Mouse (Mus musculus) gastrocnemius, postnatal 10 days (tissue): ENCODE measurements around the gene Zc3hc1. TPM values are rescaled to one million over a fixed set of nuclear protein-coding genes. Genes with fewer than 3 reads are reported as not detected.

ENCODE experiments used
- DNase-seq: peaks from one replicate; pipeline ENCODE4 v3.0.0; 2021; ENCODE audit warnings: mixed read lengths
- total RNA-seq, 2 experiments: library from RNA; stranded (reverse); gene quantifications; 2 replicates each; pipeline ENCODE4 v1.2.3; 2021

Zc3hc1 gene
- total RNA-seq, 2 experiments from 2014 or later = 15.8 to 19.4 TPM

DNA sequence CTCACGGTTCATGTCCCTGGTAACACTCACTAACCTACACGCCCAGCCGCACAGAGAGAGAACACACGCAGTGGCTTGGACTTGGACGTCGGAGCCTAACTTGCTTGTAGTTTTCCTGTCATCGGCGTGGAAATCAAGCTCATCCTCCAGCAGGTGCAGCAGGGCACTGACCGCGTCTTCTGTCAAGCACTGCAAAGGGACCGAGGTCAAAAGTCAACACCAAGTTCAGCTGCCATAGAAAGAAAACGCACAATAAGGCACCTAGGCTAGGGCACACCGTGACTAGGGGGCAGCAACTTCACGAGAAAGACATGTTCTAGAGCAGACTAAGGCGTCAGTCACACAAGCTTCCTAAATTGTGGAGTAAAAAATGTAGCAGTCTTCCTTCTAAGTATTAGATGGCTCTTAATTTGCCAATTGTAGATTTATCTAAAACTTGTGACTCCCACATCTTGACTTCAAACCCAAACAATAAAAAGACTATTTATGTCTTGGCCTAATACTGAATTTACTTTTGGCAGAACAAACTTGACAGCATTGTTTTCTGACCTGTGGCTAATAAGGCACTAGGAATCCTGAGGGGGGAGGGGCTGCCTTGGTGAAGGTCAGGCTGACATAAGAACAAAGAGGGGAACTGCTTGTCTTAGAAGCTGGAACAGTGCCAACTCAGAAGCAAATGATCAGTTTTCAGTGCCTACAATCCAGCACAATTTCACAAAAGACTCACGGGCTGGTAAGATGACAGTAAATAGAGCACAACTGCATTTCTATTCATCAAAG, 15.9 kb downstream of the Zc3hc1 start:
- no peak for DNase-seq

DNA sequence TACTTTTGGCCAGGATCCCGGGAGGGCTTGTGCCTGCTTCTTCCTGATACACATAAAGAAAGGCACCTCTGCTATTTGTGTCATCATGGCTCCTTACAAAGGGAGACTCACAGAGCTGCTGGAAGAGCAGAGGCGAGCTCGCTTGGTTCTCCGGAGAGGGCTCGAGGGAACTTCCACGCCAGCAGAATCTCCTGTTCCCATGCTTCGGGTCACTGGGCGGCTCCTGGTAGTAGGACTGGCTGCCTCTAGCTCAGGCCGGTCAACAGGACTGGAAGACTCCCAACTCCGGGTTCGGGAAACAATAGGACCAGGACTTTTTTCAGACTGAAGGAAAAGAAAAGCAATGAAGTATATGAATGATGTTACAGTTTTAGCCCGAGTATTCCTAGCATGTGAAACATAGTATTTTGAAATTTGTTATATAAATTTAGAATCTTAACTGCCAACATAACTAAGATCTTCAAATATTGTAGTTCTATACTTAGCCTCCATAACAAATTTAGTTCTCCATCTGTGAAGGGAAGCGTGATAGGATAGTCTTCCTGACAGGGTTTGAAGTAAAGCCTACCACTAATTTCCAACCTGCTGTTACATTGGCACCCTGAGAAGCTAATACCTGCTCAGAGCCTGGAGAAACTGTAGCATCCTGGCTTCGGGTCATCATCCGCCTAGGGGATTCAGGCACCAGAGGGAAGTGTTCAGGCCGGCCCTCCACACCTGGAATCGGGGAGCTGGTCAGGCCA, 18.0 kb downstream of the Zc3hc1 start:
- DNase-seq = no peak

DNA sequence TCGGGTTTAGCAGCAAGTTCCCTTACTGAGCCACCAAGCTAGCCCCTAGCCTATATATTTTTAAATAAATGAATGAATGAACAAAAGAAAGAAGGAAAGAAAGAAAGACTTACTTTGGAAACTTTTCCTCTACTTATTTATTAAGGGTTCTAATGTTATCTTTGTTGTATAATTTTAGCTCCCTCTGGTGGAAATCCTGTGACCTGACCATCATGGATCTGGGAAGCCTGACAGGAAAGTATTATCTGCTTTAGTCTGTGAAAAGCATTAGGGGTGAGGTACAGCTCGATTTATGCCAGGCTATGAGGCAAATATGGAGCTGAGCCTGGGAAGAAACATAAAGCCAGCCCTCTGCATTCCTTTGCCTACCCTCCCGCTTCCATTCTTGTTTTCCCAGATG, 21.5 kb downstream of the Zc3hc1 start:
- no peak for DNase-seq

DNA sequence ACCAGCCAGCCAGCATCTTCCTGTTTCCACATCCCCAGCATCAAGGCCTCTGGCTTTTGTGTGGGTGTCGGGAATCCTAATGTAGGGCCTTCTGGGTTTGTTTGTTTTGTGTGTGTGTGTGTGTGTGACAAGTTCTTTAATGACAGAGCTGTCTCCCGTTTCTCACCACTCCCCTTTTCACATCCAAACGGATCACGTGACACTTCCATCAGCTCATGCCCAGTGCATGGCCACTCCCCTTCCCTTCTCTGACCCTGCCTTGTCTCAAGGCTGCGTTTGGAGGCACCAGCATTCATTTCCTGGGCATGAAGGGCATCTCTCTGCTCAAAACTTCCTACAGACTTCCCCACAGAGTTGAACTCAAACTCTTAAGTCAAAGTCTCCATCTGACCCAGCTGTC, 27.0 kb downstream of the Zc3hc1 start:
- no peak for DNase-seq

DNA sequence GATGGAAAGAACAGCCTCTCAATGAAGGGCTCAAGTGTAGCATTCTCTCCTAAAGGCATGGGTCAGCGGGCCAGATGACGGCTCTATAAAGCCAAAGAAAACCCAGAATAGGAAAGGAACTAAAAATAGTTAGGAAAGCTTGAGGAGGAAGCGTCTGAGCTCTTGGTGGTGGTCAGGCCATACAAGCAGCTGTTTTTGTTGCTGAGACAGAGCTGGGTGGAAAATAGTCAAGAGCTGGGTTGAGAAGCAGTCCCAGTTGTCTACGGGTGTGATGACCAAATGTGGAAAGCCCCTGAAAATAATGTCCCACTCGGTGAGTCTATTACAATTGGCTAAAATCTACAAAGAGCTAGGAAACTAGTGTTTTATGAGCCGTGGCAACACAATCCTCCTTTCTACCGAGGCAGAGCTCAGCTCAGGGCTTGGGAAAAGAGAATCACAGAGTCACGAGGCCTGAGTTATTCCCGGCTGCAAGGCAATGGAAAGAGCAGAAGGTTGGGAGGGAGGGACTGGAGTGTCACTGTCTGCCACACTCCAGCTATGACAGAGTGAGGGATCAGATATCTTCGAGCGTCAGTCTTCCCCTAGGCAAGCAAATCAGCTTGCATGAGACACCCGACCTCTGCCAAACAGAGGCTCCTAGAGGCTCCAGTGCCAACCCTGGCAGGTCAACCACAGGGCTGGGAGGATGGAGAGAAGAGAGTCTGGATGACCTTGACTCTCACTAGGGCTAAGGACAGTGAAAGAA, 30.9 kb downstream of the Zc3hc1 start:
- DNase-seq = peak; percentile 59

DNA sequence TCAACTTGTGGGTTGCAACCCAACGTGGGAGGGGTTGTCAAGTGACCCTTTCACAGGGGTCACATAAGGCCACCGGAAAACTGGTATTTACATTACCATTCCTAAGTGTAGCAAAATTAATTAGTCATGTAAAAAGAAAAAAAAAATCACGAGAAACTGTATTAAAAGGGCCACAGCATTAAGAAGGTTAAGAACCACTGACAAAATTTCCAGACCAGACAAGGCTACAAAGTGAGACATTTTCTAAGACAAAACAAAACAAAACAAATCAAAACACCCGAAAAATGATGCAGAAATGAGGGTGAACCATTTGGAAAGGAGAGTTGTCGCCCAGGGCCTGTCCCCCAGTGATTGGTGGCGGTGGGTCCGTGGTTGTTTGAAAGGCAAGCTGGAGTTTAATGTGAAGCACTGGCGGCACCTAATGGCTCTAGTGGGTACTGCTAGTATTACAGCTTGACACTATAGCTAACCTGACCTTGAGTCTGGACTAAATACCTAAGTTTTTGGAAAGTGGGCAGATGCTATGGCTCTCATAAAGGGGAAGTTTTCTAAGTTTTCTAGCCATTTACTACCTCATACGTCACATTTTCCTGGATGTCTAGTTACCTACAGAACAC, 33.2 kb downstream of the Zc3hc1 start:
- peak; percentile 76 for DNase-seq

DNA sequence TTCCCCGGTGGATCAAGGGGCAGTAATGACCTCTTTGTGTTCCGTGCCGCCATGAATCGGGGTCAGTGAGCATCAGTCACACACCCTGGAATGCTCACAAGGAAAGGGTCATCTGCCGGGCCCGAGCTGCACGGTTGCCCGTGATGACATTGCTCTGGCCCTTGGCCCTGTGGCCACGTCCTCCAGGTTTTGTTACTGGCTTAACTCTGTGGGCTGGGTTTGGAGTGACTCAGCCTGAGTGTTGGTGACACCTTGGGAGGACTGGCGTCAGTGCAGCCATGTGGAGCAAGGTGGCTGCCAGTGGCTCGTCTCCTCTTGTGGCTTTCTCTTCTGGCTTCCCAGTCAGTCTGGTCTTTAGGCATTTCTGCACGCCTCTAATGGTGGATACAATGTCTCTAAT, 34.1 kb downstream of the Zc3hc1 start:
- DNase-seq = no peak

DNA sequence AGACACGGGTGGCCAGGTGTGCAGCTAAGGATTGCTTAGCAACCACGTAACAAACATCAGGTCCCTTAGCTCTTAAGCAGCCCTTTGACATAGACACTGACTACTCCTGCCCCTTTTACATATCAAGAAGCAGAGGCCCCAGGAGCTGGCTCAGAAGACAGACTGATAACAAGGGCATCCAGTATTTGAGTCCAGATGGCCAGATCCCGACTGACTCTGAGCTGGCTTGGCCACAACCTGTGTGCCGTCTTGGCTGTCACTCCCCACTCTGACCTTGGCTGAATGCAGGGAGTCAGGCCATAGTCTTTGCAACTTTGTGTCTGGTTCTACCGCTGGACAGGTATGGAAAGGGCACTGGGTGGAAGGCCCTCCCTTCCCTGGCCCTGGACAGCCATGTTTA, 34.7 kb downstream of the Zc3hc1 start:
- no peak for DNase-seq

DNA sequence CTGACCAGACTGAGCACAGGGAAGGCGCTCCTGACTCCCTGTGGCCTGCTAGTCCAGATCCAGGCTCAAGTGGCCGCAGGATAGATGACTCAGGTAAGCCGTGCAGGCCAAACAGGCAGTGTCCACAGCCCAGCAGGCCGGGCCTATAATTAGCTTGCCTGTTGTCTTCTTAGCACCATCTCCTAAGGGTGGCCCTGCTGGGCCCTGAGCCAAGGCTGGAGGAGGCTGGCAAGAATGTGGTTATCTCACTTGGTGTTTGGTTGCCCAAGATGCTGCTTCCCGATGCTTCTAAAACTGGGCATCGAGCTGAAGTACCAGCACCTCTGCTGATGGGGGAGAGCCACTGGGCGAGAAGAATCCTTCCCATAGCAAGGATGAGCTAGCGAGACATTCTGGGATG, 35.1 kb downstream of the Zc3hc1 start:
- DNase-seq = peak; percentile 34

DNA sequence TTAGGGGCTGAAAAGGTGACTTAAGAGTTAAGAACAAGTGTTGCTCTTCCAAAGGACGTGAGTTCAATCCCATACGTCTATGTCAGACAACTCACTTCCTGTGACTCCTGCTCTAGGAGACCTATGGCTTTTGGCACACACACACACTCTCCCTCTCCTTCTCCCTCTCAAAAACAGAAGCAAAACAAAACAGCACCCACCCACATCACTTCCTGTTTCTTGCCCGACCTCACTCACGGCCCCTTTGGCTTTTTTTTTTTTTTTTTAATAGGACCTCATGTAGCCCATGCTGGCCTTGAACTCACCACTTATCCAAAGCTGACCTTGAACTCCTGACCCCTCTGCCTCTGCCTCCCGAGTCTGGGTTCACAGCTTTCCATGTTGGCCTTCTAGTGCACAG, 36.1 kb downstream of the Zc3hc1 start:
- no peak for DNase-seq

DNA sequence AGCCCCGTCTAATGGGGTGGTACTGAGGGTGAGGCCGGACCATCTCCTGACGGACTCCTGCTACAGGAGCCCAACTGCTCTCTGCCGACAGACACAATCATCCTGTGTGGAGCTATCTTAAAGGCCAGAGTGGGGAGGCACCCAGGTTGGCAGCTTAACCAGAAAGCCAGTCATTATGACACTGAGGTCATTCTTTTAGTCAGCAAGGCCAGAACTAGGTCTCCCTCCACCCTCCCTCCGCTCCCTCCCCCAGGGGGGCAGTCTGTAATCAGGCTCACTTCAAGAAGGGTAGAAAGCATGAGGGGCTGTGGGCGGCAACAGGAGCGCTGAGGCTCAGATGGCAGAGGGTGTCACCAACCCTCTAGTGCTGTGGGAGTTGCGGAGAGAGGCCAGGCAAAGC, 37.2 kb downstream of the Zc3hc1 start:
- DNase-seq = no peak

DNA sequence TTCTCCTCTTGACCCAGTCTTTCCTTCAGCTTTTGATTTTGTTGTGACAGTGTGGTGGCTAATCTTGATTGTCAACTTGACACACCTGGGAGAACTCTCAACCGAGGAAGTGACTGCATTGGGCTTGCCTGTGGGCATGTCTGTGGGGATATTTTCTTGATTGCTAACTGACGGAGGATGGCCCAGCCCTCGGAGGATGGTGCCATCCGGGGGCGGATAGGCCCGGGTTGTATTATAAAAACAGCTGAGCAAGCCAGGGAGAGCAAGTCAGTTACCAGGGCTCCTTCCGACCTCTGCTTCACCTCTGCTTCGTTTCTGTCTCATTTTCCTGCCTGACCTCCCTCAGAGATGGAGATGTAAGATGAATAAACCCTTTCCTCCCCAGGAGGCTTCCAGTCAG, 38.1 kb downstream of the Zc3hc1 start:
- DNase-seq = no peak

DNA sequence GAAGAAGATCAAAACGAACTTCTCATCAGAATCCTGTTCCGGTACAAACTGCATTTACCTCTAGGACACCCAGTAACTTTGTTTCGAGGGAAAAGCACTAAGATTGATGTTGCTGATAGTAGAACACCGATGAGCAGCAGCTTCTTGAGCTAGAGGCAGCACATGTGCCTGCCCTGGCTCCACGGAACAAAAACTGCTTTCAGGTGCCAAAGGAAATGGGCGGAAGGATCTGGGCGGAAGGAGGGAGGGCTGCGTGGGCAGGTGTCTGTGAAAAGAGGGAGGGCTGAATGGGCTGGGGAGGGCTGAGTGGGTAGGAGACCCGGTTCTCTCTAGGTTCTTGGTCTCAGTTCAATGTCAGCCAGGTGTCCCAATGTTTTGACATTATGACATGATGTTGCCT, 39.5 kb downstream of the Zc3hc1 start:
- no peak for DNase-seq

DNA sequence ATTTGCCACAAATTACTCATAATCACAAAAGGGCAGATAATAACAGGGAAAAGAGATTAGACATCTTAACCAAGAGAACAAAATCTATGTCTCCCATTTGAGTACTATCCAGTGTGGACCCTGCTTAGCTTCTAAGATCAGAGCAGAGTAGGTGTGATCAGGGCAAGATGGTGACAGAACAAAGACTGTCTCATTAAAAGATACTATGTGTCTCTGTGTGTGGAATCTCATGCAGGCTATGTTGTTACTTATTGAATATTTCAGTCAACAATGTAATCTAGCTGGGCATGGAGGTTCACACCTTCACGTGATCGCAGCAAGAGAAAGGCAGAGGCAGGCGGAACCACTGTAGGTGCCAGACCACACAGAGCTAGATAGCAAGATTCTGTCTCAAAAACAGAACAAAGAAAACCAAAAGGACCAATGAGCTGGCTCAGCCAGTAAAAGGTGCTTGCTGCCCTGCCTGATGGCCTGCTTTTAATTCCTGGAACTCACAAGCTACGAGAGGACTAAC, 43.5 kb downstream of the Zc3hc1 start:
- DNase-seq = no peak

DNA sequence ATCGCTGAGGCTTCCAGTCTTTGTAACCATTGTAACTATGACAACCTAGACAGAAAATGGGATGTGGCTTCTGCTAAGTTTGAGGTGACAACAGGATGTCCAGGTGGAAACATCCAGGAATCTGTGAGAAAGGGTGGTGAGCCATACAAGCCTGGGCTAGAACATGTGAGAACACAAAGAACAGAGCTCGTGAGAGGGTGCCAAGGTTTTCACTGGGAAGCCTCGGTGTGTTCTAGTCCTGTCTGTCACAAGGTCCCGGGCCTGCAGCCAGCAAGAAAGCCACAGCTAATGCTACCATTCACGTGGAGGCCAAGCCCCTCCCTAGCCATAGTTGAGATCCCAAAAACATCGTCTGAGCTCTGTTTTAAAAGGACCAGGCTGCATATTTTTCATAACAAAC, 44.1 kb downstream of the Zc3hc1 start:
- no peak for DNase-seq

DNA sequence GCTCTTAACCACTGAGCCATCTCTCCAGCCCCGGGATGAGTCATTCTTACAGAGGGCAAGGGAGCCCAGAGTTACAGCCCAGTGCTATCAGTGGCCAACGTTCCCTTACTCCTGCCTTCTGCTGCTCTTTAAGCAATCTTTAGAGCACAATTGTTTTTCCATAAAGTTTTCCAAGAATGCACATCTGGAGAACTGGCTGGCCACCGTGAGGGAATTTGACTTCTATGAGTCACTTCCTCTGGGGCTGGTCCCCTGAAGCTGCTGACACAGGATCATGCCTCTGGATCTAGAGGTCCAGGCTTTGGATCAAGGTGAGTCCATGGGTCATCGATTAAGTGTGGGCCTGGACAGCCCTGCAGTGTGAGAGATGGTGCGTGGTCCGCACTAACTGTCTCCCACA, 46.8 kb downstream of the Zc3hc1 start:
- DNase-seq = no peak

DNA sequence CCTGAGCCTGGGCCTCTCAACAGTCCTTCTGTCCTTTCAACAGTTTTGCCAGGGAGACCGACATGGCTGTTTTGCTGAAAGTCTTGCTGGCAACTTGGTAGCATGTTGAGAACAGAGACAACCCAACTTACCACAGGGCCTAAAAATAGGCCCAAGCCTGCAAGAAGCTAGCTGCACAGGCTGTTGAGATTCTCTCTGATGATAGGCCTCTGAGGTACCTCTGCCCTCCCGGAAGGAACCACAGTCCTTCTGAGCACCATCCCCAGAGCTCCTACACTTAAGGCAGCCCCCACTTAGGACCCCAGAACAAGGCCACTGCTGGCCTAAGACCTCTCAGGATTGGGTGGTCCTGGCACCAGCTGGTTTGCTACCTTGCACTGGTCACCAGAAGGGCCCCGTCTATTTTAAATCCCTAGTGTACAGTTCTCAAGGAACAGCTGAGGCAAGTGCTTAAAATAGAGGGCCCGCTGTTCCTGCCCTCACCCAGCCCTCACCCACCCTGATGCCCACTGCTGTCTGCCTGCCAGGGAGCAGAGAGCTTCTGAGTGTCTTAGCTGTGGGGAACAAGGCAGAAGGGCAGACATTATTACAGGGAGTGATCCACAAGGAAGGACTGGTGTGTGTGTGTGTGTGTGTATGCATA, 50.5 kb downstream of the Zc3hc1 start:
- DNase-seq = no peak

DNA sequence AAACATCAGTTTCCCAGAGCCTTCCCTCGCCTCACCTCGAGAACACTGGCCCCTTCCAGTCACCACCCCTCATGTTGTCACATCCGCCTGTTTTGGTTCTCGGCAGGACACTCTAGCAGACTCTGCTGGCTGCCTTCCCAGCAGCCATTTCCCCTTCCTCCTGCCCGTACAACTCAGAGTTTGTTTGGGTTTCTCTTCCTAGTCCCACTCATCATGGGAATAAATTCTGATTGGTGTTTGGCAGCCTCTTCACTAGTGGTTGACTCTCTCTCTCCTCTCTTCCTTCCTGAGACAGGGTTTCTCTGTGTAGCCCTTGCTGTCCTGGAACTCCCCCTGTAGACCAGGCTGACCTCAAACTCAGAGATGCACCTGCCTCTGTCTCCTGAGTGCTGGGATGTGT, 53.9 kb downstream of the Zc3hc1 start:
- peak; percentile 60 for DNase-seq

DNA sequence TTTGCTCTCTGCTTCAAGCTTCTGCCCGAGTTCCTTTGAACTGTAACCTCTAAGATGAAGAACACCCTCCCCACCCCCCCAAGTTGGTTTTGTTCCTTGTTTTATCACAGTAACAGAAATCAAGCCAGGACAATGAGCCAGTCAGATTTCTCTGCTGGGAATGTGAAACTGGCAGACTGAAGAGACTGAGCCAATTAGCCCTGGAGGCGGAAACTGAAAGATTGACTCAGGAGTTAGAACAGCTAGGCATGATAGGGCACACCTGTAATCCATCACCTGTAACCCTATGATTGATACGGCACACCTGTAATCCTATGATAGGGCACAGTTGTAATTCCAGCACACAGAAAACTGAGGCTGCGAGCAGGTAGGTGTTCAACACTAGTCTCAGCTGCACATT, 58.6 kb downstream of the Zc3hc1 start:
- DNase-seq = no peak

DNA sequence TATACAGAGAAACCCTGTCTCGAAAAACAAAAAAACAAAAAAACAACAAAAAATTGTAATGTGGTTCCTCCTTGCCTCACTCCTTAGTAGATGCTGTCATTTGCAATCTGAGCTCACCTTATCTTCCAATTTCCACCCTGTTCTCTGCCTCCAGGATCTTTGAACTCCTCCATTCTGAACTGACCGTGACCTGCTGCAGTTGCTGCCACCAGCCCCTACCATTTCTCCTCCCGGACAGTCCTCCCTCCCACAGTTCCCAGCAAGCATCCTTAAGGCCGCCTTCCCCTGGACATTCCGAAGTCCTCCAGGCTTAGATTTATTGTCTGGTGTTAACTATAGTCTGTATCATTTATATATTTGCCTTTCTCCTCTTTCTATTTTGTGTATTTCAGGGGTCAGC, 60.1 kb downstream of the Zc3hc1 start:
- no peak for DNase-seq

DNA sequence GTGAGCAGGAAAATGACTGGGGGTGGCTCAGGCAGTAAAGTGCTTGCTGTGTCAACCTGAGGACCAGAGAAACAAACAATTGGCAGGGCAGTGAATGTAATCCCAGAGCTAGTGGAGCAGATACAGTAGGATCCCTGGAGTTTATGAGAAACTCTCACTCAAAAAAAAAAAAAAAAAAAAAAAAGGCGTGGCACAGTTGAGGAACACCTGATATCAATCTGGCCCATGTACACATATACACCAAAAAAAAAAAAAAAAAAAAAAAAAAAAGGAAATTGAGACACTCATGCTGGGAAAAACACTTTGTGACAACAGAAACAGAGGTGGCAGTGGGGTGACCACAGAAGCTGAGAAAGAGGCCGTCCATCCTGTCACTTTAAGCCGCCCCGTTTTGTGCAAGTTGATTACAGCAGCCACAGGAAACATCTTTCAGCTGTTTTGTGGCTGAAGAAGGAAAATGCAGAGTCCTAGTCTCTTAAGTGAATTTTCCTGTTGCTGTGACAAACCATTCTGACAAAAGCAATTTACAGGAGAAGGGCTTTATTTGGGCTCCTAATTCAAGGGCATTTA, 64.8 kb downstream of the Zc3hc1 start:
- DNase-seq = no peak

DNA sequence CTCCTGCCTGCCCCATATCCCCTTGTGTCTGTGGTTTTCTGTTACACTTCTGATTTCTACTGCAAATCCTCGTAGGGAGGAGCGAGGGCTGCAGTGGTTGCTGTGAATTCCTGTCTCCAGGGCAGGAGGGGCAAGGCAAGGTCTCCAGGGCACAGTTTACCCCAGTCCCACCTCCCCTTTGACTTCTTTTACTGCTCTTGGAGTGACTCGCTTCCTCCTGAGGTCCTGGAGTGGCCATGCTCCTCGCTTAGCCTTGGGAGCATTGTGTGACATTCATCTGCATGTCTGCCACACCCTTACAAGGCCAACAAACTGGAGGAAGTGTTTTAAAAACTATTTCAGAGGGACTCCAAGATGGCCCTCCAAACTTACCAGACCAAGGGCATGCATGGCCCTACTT, 69.8 kb downstream of the Zc3hc1 start:
- no peak for DNase-seq
